Mouse (Mus musculus) liver, embryonic 13.5 days (tissue): ENCODE data around the gene Sla2. TPM values are rescaled to one million over a fixed set of nuclear protein-coding genes. Genes with fewer than 3 reads are reported as not detected.
"Not testable (repeated sequence)": the region's sequence is repeated elsewhere in the genome, so short reads cannot be mapped to it uniquely, and the experiment has no call there.

Experiments used
- ATAC-seq: fragments of 200-750 bp; cut with Nextera tagmentation; 2 replicates; pipeline ENCODE4 v1.8.0; 2017; ENCODE audit warnings: low read depth, mild to moderate bottlenecking, moderate number of reproducible peaks, moderate library complexity
- DNase-seq: peaks from one replicate; pipeline ENCODE4 v3.0.0; 2022
- H3K27ac ChIP-seq: fragments of 300-500 bp; sonication (generic); 2 replicates; pipeline ENCODE4 v1.5.1; 2015; ENCODE audit warnings: moderate library complexity, mild to moderate bottlenecking, inconsistent platforms
- H3K27me3 ChIP-seq: fragments of 300-500 bp; sonication (generic); 2 replicates; pipeline ENCODE4 v1.6.1; 2015; ENCODE audit warnings: mild to moderate bottlenecking, inconsistent platforms
- H3K36me3 ChIP-seq: fragments of 300-500 bp; sonication (generic); 2 replicates; pipeline ENCODE4 v1.6.1; 2015; ENCODE audit warnings: mild to moderate bottlenecking, inconsistent platforms
- H3K4me1 ChIP-seq: fragments of 300-500 bp; sonication (generic); replicated peaks from 2 replicates; pipeline ENCODE4 v1.6.1; 2015; ENCODE audit warnings: inconsistent platforms
- H3K4me2 ChIP-seq: fragments of 300-500 bp; sonication (generic); 2 replicates; pipeline ENCODE4 v1.6.1; 2015; ENCODE audit warnings: inconsistent platforms, mild to moderate bottlenecking, moderate library complexity
- H3K4me3 ChIP-seq: fragments of 300-500 bp; sonication (generic); replicated peaks from 2 replicates; pipeline ENCODE4 v1.5.1; 2015; ENCODE audit warnings: mild to moderate bottlenecking, inconsistent platforms
- H3K9ac ChIP-seq: fragments of 300-500 bp; sonication (generic); 2 replicates; pipeline ENCODE4 v1.6.1; 2015; ENCODE audit warnings: mild to moderate bottlenecking, inconsistent platforms
- H3K9me3 ChIP-seq: fragments of 300-500 bp; sonication (generic); replicated peaks from 2 replicates; pipeline ENCODE4 v1.6.1; 2016; ENCODE audit warnings: inconsistent platforms
- WGBS: fragments of 180-500 bp; shearing (Covaris S2); methylation state at CpG from one replicate; pipeline ENCODE4 v1.1.7; 2015; ENCODE audit not compliant: insufficient replicate concordance; 5-methylcytosine and 5-hydroxymethylcytosine counted together
- polyA plus RNA-seq: library from polyadenylated mRNA; unstranded; fragments of >200 nt; fragmentation: Nextera tagmentation; extraction: Ambion mirVana; gene quantifications from 2 replicates; pipeline ENCODE4 v1.2.1, GENCODE M21; 2015

Sla2 gene
- polyA plus RNA-seq, 1 experiment from 2014 or later = 3.1 TPM

DNA sequence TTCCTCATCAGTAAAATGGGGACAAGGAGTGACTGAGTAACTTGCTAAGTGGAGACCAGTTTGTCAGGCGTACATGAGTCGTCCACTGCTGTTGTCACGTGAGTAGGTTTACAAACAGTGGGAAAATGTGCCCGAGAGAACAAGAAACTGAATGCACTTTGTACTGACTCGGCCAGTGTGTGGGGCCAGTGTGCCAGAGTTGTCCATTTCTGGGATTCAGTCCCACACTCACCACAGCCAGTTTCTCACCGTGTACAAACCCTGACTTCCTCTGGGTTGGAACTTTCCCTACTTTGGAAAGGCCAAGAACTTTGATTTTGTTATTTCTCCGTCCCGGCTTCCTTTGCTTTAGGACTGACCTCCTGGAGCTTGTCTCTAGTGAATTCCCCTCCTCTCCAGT, 18.0 kb downstream of the Sla2 start:
- 76% methylated on average over 8 of the region's 8 CpGs for WGBS
- DNase-seq (no peak), ATAC-seq (no peak)
- peaks cover 95% of the 10 kb centered on the region for H3K36me3 ChIP-seq
- peaks cover 66% of the 10 kb centered on the region for H3K4me1 ChIP-seq
- H3K4me2 ChIP-seq = no peak overlapping the region
- H3K4me3 ChIP-seq = no peak overlapping the region
- H3K9ac ChIP-seq = no peak overlapping the region
- H3K27me3 ChIP-seq = no peaks in the 10 kb centered on the region
- no peaks in the 10 kb centered on the region for H3K9me3 ChIP-seq
- 0 out of 2 replicates have a peak overlapping the region, but pooled peaks have one; percentile 14 for H3K27ac ChIP-seq

GRCm38 (mm10) chr2:156864481-156864880, 22.5 kb downstream of the Sla2 start:
- H3K9me3 ChIP-seq = no peaks in the 10 kb centered on the region
- H3K36me3 ChIP-seq = peaks cover 50% of the 10 kb centered on the region
- no peaks in the 10 kb centered on the region for H3K27me3 ChIP-seq
- peak overlapping the region; percentile 100 for H3K4me3 ChIP-seq
- DNase-seq = no peak
- H3K4me1 ChIP-seq = peaks cover 53% of the 10 kb centered on the region
- peak overlapping the region; percentile 75 for H3K4me2 ChIP-seq
- peak overlapping the region; percentile 100 for H3K9ac ChIP-seq
- 68% methylated on average over 3 of the region's 3 CpGs for WGBS
- no peak for ATAC-seq
- H3K27ac ChIP-seq = peak overlapping the region; percentile 96

DNA sequence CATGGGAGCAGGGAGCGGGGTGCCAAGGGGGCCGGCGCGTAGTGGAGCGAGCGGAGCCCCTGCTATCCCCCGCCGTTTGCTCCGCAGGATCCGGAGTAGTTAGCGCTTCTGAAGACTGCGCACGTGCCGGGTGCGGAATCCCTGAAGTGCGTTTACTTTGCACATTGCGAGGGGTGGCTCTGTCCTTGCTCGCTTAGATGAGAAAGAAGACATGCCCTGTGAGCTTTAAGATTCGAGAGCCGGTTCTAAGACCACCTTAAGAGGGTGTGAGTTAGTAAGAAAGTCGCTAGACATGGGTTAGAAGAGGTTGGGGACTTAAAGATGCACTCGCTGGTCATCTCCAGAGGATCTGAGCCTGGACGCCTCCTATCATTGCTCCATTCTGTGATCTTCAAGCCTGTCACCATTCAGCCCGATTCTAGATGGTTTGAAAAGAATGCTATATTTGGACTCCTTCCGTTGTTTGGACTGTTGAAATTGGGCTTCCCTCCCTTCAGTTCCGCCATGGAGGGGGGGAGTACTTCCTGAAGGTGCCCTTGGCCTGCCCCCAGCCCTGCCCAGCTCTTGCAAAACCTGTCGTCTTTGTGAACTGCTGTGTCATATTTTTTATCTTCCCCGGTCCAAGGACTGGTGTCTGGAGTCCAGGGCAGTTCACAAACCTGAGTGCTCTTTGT, 23.4 kb downstream of the Sla2 start:
- no peaks in the 10 kb centered on the region for H3K9me3 ChIP-seq
- peak overlapping the region; percentile 100 for H3K9ac ChIP-seq
- H3K4me2 ChIP-seq = peak overlapping the region; percentile 75
- H3K4me3 ChIP-seq = peak overlapping the region; percentile 100
- no peaks in the 10 kb centered on the region for H3K27me3 ChIP-seq
- DNase-seq (peak; percentile 63), ATAC-seq (peak; percentile 53)
- H3K4me1 ChIP-seq = peaks cover 45% of the 10 kb centered on the region
- H3K36me3 ChIP-seq = peaks cover 42% of the 10 kb centered on the region
- under 1% methylated on average over 28 of the region's 28 CpGs for WGBS
- H3K27ac ChIP-seq = peak overlapping the region; percentile 96

DNA sequence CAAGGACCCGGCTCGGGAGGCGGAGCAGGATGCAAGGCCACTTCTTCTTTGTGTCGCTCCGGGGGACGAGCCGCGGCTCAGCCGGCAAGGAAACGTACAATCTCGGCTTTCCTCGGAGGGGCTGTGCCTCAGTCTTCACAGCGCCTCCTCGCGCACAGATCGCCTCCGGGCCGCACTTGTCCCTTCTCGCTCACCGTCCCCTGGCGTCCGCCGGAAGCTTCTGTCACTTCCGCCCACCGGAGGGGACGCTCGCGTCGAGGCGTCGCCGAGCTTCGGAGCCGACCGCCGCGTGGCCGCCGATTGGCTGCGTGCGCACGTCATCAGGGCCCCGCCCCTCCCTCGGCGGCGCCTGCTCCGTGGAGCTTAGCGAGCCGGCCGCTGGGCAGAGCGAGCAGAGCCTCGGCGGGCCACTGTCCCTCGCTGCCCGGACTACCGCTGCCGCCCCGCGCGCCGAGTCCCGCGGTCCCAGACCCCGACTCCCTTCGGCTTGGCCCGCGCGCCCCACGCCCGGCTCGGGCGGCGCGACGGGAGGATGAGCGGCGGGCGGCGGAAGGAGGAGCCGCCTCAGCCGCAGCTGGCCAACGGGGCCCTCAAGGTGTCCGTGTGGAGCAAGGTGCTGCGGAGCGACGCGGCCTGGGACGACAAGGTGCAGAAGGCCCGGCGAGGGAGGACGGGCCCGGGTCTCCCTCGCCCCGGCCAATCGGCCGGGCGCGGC, 24.1 kb downstream of the Sla2 start, which contains the start of gene Rab5if:
TSS of gene Rab5if (plus strand) at position 357 of the 715 bp plus-strand sequence.
- Histone ChIP-seq H3K4me3 (peak within 1 kb of the TSS; percentile 100), H3K9ac (peak within 1 kb of the TSS; percentile 100), H3K27ac (peak within 1 kb of the TSS; percentile 96), H3K4me1 (peaks cover 38% of the 10 kb centered on the region), H3K27me3 (no peaks in the 10 kb centered on the region), H3K36me3 (peaks cover 35% of the 10 kb centered on the region), H3K9me3 (no peaks in the 10 kb centered on the region), H3K4me2 (peak within 1 kb of the TSS; percentile 86)
- peak; percentile 98 for DNase-seq
- ATAC-seq = peak; percentile 94
- under 1% methylated on average over 96 of the region's 98 CpGs for WGBS

- H3K27ac ChIP-seq = peak overlapping the region; percentile 89
- H3K27me3 ChIP-seq = no peaks in the 10 kb centered on the region
- peak overlapping the region; percentile 100 for H3K4me3 ChIP-seq
- under 1% methylated on average over 19 of the region's 19 CpGs for WGBS
- no peak for ATAC-seq
- H3K36me3 ChIP-seq = peaks cover 27% of the 10 kb centered on the region
- DNase-seq = peak; percentile 19
- peaks cover 40% of the 10 kb centered on the region for H3K4me1 ChIP-seq
- no peaks in the 10 kb centered on the region for H3K9me3 ChIP-seq
- H3K9ac ChIP-seq = peak overlapping the region; percentile 86
- peak overlapping the region; percentile 86 for H3K4me2 ChIP-seq
Observed at GRCm38 (mm10) chr2:156862041-156862717, 24.8 kb downstream of the Sla2 start.

DNA sequence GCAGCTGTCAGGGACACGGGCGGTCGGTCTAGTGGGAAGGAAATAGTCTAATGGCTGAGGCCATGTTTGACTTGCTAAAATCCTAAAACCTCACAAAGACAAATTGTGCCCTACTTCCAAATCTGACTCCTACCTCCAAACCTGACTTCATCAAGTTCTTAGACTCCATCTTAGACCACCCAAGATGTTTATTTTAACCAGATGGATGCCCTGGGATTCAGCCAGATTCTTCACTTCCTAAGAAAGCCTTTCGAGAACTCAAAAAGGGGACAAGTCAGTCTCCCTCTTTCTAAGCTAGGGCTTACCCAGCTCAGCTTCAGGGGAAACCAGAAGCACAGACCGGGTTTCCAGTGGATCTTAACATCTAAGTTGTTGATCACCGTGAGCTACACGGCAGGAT, 28.3 kb downstream of the Sla2 start:
- H3K9ac ChIP-seq = no peak overlapping the region
- H3K27me3 ChIP-seq = no peaks in the 10 kb centered on the region
- H3K4me3 ChIP-seq = no peak overlapping the region
- no peaks in the 10 kb centered on the region for H3K9me3 ChIP-seq
- DNase-seq (no peak), ATAC-seq (no peak)
- peaks cover 17% of the 10 kb centered on the region for H3K4me1 ChIP-seq
- H3K27ac ChIP-seq = no peak overlapping the region
- WGBS = 85% methylated on average over 7 of the region's 7 CpGs
- no peak overlapping the region for H3K4me2 ChIP-seq
- H3K36me3 ChIP-seq = peaks cover 12% of the 10 kb centered on the region

DNA sequence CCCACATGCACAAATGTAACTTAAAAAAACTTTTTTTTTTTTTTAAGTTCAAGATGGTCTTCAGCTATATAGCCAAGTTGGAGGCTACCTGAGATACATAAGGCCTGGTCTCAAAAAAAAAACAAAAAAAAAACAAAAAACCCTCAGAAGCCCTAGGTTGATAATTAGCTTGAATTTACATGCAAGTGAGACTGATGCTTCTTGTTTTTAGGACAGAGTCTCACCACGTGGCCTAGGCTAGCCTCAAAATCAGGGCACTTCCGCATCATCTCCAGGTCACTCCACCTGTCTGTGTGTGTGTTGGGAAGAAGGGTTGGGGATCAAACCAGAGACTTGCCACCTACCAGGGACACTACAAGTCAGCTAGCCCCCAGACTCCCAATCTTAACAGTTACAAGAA, 29.2 kb downstream of the Sla2 start, which contains the start of gene 4930518I15Rik:
TSS of gene 4930518I15Rik (minus strand) at position 112 of the 400 bp plus-strand sequence.
- 79% methylated on average over 2 of the region's 2 CpGs for WGBS
- ATAC-seq = no peak
- no peak within 1 kb of the TSS; the same call in 1 of the 2 replicates for H3K27ac ChIP-seq

GRCm38 (mm10) chr2:156857385-156857791, 29.6 kb downstream of the Sla2 start:
- no peak overlapping the region for H3K4me2 ChIP-seq
- DNase-seq (no peak), ATAC-seq (no peak)
- H3K4me1 ChIP-seq = peaks cover 16% of the 10 kb centered on the region
- no peak overlapping the region for H3K4me3 ChIP-seq
- H3K9ac ChIP-seq = no peak overlapping the region
- H3K27me3 ChIP-seq = no peaks in the 10 kb centered on the region
- no peaks in the 10 kb centered on the region for H3K9me3 ChIP-seq
- 76% methylated on average over 3 of the region's 3 CpGs for WGBS
- H3K27ac ChIP-seq = no peak overlapping the region; the same call in 1 of the 2 replicates
- peaks cover 14% of the 10 kb centered on the region for H3K36me3 ChIP-seq

More for the DNA sequence above, 29.2 kb downstream of the Sla2 start, which contains the start of gene 4930518I15Rik:
- Histone ChIP-seq H3K9ac (no peak within 1 kb of the TSS), H3K36me3 (peaks cover 12% of the 10 kb centered on the region), H3K4me1 (peaks cover 16% of the 10 kb centered on the region), H3K9me3 (no peaks in the 10 kb centered on the region), H3K4me2 (no peak within 1 kb of the TSS), H3K27me3 (no peaks in the 10 kb centered on the region), H3K4me3 (no peak within 1 kb of the TSS)
- DNase-seq = no peak

- H3K4me1 ChIP-seq = peaks cover 12% of the 10 kb centered on the region
- DNase-seq = no peak
- peaks cover 25% of the 10 kb centered on the region for H3K36me3 ChIP-seq
- H3K4me3 ChIP-seq = no peak overlapping the region
- no peak overlapping the region for H3K27ac ChIP-seq
- no peak overlapping the region for H3K9ac ChIP-seq
- no peaks in the 10 kb centered on the region for H3K27me3 ChIP-seq
- no peak overlapping the region for H3K4me2 ChIP-seq
- 90% methylated on average over 1 of the region's 1 CpGs for WGBS
- H3K9me3 ChIP-seq = no peaks in the 10 kb centered on the region
- no peak for ATAC-seq
Observed at GRCm38 (mm10) chr2:156856311-156856710, 30.7 kb downstream of the Sla2 start.

DNA sequence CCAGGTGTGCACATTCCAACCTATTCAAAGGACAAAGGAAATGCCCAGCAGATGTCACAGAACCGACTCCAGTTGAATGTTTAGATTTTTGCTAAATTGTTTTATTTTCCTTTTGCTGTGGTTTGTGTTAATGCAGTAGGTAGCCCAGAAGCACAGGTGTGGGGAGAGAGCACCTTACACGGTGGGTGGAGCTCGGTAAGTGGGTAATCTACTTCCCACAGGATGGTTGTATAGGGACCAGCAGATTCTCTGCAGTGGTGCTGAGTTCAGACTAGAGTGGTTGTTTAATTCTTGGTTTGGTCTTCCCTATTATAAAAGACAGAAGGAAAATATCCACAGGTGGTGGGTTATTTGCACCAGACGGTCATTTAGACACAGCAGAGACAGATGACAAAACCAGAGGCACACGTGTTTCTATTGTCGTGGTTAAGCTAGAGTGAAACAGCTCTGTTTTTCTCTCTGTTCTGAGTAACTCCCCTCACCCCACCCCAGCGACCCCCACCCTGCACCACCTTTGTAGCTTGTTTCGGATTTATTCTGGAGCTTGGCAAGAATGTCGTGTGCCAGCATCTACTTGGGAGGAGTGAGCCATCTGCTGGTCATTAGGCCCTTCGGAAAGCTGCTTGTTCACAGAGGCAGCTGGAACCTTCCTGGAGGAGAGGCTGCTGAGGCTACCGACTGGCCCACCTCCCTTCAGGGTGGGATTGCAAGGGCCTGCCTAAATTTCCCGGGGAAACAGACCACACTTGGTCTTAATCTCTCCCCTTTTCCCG, 32.8 kb downstream of the Sla2 start:
- 64% methylated on average over 13 of the region's 13 CpGs for WGBS
- not testable (repeated sequence) for H3K4me3 ChIP-seq, H3K9ac ChIP-seq, H3K27ac ChIP-seq, H3K9me3 ChIP-seq, DNase-seq, H3K4me2 ChIP-seq, ATAC-seq, H3K27me3 ChIP-seq
- H3K36me3 ChIP-seq = peaks cover 44% of the 10 kb centered on the region
- H3K4me1 ChIP-seq = peaks cover 19% of the 10 kb centered on the region
